Mouse (Mus musculus): ENCODE measurements around the gene Nme1.

GRCm38 (mm10) chr11:93969799-93970198 lies 1.5 kb upstream of the Nme1 start:
- TF ChIP-seq CTCF (IDR thresholded peaks at IDR 0.05; ENCODE audit: insufficient read depth, low read length): no peak
- no peak for TF ChIP-seq POLR2A (IDR thresholded peaks at IDR 0.05; ENCODE audit: borderline replicate concordance, extremely low read depth, low read depth, low read length)

Measured in lung, adult 2 months (tissue).